Mouse (Mus musculus): ENCODE data around the gene Zbtb7b. TPM values are rescaled to one million over a fixed set of nuclear protein-coding genes. Genes with fewer than 3 reads are reported as not detected.
"Not testable (repeated sequence)": the region's sequence is repeated elsewhere in the genome, so short reads cannot be mapped to it uniquely, and the experiment has no call there.

Gene Zbtb7b
- 92.6 and 151 TPM in 2 replicates for polyA plus RNA-seq (2012; rRNA removed)

- DNase-seq (ENCODE audit: low read depth, low spot score): no peak
- WGBS: under 1% methylated on average over 41 of the region's 42 CpGs
Observed at GRCm38 (mm10) chr3:89394006-89394893, at the start of gene Zbtb7b. Gene Zbtb7b (minus strand): TSS chr3:89394776.

- 86% methylated on average over 2 of the region's 2 CpGs for WGBS
Observed at GRCm38 (mm10) chr3:89440691-89441090, 46.1 kb upstream of the Zbtb7b start.

GRCm38 (mm10) chr3:89437269-89437668 lies 42.7 kb upstream of the Zbtb7b start:
- WGBS: 15% methylated on average over 5 of the region's 5 CpGs
- DNase-seq (ENCODE audit: low read depth, low spot score): no peak

More at GRCm38 (mm10) chr3:89440691-89441090, 46.1 kb upstream of the Zbtb7b start:
- no peak for DNase-seq (ENCODE audit: low read depth, low spot score)

DNA sequence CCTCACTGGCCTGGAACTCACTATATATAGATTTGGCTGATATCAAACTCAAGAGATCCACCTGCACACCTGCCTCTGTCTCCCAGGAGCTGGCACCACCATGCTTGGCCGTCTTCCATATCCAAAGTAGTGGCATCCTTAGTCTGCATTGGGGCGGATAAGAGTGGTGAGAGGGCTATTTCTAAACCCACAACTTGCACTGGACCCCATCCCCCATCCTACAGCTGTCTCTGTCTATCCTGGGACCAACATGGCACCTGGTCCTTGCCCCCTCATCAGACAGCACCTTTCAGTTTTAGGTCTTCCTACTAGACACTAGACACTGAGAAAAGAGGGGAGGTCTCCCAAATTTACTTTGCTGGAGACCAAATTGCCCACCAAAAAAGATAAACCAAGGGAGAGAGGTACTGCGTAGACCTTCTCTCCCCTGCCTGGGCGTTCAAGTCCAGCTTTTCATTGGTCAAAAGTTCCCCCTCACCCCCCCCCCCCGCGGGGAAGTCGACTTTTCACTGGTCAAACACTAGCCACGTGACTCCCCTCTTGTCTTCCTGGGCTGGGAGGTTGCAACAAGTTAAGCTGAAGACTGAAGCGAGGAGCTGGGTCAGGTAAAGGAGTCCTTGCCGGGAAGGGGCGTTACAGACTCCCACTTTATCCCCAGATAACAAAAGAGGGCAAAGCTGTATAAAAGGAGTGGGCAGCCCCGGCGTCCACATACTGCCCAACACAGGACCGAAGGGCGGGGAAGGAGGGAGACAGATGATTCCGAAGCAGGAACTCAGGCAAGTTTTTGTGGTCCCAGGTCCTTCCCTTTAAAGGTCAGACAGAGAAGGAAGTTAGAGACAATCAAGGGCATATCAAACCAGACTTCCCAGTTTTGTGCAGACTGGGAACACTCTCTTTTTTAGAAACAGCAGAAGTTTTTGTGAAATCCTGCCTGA lies 41.9 kb upstream of the Zbtb7b start, which contains the start of gene Pbxip1:
Pbxip1 (plus strand) TSS at position 531 of the 938 bp plus-strand sequence.
- WGBS: 5% methylated on average over 16 of the region's 16 CpGs
- DNase-seq (ENCODE audit: low read depth, low spot score): no peak

GRCm38 (mm10) chr3:89435041-89435440 lies 40.5 kb upstream of the Zbtb7b start:
- no peak for DNase-seq (ENCODE audit: low read depth, low spot score)
- 69% methylated on average over 7 of the region's 7 CpGs for WGBS

DNA sequence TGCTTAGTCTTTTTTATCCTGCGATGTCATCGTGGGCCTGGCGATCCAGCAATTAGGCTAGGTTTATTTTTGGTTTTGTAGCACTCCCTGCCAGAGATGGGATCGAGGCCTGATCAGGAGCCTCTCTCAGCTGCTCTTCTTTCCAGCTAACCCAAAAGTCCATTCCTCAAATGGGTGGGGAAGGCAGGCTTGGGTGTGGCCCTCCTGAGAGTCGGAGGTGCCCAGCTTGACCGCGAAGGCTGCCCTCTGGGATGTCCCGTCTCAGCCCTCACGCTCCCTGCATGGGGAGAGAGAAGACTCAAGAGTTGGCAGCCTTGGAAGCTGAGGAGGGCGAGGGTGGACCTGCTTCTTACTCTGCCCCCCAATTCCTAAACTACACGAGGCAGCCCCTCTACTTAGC lies 40.0 kb upstream of the Zbtb7b start:
- 68% methylated on average over 11 of the region's 11 CpGs for WGBS
- no peak for DNase-seq (ENCODE audit: low read depth, low spot score)

- WGBS: 90% methylated on average over 8 of the region's 8 CpGs
- DNase-seq (ENCODE audit: low read depth, low spot score): no peak
Observed at GRCm38 (mm10) chr3:89432606-89433005, 38.0 kb upstream of the Zbtb7b start.

- 2% methylated on average over 68 of the region's 68 CpGs for WGBS
- no peak for DNase-seq (ENCODE audit: low read depth, low spot score)
Observed at GRCm38 (mm10) chr3:89430171-89431159, 35.9 kb upstream of the Zbtb7b start, which contains the start of gene Pygo2. Gene Pygo2 (plus strand): TSS chr3:89430214.

DNA sequence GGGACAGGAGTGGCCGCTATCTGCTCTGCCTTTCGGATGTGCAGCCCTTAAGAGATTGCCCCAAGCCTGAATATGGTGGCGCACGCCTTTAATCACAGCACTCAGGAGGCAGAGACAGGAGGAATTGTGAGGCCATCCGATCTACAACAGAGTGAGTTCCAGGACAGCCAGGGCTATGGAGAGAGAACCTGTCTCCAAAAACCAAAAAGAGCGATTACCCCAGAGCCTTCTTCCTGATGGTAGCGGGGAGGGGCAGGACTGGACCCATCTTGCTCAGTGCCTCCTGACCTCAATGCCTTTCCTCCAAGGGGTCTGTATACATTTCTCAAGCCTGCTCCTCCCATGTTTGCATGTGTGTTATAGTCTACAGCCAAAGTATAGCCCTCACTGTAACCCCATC lies 34.4 kb upstream of the Zbtb7b start:
- WGBS: 94% methylated on average over 7 of the region's 7 CpGs
- not testable (repeated sequence) for DNase-seq (ENCODE audit: low read depth, low spot score)

GRCm38 (mm10) chr3:89425876-89426275 lies 31.3 kb upstream of the Zbtb7b start:
- WGBS: 93% methylated on average over 4 of the region's 4 CpGs
- no peak for DNase-seq (ENCODE audit: low read depth, low spot score)

GRCm38 (mm10) chr3:89425141-89425525 lies 30.6 kb upstream of the Zbtb7b start:
- DNase-seq (ENCODE audit: low read depth, low spot score): no peak
- 54% methylated on average over 5 of the region's 5 CpGs for WGBS

DNA sequence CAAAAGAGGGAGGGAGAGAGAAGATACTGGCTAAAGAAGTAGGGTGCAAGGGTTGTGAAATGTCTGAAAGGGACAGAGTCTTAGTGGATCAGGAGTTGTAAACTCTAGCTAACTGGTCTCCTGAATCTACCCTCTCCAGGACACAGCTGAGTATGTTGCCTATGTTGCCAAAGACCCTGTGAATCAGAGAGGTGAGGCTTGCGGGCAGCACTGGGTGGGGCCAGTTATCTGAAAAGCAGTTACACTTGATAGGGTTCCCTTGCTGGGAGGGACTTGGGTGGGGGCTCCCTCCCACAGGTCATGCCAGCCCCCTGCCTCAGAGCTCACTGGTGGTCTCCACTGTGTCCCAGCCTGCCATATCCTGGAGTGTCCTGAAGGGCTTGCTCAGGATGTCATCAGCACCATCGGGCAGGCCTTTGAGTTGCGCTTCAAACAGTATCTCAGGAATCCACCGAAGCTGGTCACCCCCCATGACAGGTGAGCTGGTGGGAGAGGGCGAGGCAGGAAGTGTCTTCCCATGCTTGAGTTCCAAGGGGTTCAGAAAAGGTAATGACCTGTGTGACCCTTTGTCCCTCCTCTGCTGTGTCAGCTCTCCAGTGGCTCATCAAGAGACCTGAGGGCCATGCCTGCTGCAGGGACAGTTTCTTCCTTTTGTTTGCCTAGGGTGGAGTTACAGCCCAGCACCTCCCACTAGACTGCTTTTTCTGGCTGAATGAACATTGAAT lies 30.0 kb upstream of the Zbtb7b start:
- WGBS: 50% methylated on average over 5 of the region's 5 CpGs
- no peak for DNase-seq (ENCODE audit: low read depth, low spot score)

DNA sequence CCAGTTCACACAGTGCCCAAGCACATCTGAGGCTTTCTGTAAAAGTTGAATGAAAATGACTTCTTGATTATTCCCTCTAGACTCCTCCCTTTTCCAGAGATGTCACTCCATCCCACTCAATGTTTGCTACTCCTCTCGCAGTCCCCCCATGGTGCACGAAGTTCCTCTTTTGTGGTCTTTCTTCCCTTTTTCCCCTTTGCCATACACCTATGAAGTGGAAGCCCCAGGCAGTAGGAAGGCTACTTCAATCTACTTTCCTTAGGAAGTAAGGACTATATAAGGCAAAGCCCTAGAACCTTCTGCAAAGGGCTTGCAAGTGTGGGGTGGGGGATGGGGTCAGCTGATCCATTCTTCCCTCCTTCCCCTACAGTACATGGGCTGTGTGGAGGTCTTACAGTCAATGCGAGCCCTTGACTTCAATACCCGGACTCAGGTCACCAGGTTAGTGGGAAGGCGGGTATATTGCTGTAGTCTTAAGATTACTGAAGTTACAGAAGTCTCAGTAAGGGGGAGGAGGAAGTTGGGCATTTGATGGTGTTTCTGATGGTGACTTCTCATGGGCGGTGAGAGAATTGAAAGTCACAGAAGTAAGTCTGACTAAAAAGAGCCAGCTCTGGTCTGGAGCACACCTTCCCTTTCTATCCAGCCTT lies 28.1 kb upstream of the Zbtb7b start:
- DNase-seq (ENCODE audit: low read depth, low spot score): no peak
- 78% methylated on average over 6 of the region's 6 CpGs for WGBS

- 43% methylated on average over 22 of the region's 22 CpGs for WGBS
- no peak for DNase-seq (ENCODE audit: low read depth, low spot score)
Observed at GRCm38 (mm10) chr3:89421810-89422473, 27.4 kb upstream of the Zbtb7b start.

DNA sequence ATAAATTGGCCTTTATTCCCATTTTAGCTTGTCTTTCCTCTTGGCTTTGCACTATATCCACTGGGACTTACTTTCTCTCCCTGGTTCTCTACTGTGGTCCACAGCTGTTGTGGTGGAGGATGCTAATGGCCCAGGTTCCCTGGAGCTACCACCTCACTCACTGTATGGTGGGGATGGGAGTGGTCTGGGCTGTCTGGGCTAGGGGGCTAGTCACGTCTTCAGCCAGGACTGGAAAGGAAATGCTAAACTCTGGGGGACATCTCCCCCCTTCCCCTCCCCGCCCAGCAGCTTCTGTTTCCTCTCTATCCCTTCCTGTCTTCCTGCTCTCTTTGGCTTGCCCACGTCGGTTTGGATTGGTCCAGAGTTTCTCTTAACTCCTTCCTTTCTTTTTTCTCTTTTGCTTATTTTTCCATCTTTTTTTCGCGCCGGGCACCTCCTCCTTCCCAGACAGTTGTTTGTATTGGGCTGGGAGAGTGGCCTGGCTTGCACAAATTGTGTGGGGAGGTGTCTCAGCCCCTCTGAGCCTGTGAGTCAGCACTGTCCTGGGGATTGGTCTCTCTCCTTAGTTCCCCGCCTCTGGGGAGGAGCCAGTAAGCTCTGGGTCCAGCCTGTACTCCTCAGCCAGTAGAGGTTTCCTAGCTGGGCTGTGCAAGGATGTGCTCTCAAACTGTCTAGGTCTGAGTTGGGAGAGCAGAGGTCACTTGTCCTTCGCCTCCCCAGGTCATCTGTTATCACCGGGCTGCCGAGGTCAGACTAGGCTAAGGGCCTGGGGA lies 26.6 kb upstream of the Zbtb7b start:
- DNase-seq (ENCODE audit: low read depth, low spot score): no peak
- WGBS: 14% methylated on average over 11 of the region's 11 CpGs

- no peak for DNase-seq (ENCODE audit: low read depth, low spot score)
- WGBS: 13% methylated on average over 2 of the region's 2 CpGs
Observed at GRCm38 (mm10) chr3:89420421-89420820, 25.8 kb upstream of the Zbtb7b start.

DNA sequence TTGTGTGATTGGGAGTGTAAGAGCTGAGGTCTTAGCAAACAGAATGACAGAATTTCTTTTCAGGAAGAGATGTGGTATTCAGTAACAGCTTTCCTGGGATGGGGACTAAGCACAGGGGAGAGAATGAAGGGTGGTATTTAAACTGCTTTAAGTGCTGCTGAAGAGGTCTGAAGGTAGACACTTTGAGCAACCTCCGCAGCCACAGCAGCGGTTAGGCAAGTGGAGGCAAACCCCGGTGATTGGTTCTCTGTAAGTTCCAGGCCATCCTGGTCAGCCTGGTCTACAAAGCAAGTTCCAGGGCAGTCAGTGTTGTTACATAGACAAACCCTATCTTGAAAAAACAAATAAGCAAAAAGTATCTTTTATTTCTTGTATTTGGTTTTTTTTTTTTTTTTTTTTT lies 25.4 kb upstream of the Zbtb7b start:
- DNase-seq (ENCODE audit: low read depth, low spot score): no peak
- WGBS: 15% methylated on average over 3 of the region's 3 CpGs

All from large intestine, adult 2 months (tissue).